Mouse (Mus musculus) neural tube, embryonic 10.5 days (tissue): Measurements from ENCODE around the gene Plin4.
"Not testable (repeated sequence)": the region's sequence is repeated elsewhere in the genome, so short reads cannot be mapped to it uniquely, and the experiment has no call there.

Source experiments
- DNase-seq: peaks from one replicate; pipeline ENCODE4 v3.0.0-alpha.2; 2017; ENCODE audit warnings: low spot score; ENCODE audit errors: extremely low spot score

Plin4 gene

DNA sequence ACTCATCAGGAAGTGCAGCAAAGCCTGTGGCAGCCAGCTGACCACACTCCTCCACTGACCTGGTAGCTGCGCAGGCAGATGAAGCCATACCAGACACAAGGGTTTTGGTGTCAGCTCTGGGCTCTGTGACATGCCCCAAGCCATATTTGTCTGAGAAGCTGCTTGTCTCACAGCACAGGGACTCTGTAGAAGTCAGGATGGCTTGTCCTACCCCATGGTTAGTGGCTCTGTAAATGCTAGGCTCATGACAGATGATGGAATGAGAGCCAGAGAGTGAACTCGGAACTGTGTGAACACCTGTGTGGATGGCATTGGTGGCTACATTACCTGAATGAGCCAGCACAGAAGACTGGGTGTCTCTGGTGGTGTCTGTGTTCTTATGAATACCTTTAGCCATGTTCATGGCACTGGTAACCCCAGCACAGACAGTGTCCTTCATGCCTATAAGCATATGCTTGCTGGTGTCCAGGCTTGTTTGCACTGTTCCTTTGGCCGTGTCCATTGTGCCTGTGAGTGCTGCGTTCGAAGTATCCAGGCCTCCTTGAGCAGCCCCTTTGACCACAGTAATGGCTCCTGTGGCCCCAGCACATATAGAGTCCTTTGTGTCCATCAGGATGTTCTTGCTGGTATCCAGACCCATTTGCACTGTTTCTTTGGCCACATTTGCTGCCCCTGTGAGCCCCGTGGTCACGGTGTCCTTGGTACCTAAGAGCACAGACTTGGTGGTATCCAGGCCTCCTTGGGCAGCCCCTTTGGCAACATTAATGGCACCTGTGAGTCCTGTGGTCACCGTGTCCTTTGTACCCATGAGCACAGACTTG is 5.9 kb downstream of the Plin4 start:
- no peak for DNase-seq

DNA sequence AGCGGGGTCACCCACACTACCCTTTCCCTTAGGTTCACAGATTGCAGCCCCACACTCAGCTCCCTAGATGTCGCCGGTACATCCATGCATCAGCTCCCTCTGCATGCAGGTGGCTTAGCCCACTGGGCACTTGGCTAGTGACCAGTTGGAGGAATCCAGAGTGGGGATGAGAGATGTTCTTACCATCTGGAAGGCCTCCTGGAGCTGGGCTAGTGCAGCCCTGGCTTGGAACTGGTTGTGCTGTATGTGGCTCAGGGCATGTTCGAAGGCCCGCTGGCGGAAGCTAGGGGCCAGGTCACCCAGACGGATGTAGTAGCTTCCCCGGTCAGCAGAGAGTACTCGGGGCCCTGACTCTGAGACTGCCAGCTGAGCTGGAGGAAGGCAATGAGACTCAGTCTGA is 6.7 kb downstream of the Plin4 start:
- DNase-seq: no peak

DNA sequence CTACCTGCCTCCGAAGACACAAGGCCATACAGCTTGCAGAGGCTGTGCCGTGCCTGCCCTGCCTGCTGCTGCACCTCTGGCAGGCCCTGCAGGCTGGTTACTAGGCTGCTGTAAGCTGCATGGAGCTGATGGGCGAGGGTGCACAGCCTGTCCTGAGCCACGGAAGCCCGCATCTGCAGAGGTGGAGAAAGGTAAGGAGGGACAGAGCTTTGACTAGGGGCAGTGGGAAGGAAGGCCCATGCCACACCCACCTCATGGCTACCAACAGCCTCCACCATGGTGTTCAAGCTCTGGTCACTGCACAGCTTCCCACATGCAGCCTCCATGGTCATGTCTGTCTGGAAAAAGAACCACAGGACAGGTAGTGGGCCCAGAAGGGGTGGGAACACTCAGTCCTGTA is 7.4 kb downstream of the Plin4 start:
- no peak for DNase-seq

DNA sequence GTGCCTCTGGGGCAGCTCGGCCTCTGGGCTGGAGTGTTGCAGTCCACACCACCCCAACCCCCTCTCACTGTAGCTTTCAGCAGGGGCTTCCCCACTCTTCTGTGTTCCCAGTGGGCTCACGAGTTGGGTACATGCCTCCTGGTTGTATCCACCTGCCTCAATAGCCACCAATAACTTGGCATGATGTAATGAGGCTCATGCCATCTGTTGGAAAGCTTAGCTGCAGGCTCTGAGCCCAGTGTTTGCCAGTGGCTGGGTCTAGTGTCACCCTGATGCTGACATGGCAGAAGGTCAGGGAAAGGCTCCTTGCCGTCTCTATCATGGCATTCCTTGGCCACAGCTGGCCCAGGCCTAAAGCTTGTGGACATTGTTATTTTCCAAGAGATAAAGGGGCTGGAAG is 8.8 kb downstream of the Plin4 start:
- no peak for DNase-seq

DNA sequence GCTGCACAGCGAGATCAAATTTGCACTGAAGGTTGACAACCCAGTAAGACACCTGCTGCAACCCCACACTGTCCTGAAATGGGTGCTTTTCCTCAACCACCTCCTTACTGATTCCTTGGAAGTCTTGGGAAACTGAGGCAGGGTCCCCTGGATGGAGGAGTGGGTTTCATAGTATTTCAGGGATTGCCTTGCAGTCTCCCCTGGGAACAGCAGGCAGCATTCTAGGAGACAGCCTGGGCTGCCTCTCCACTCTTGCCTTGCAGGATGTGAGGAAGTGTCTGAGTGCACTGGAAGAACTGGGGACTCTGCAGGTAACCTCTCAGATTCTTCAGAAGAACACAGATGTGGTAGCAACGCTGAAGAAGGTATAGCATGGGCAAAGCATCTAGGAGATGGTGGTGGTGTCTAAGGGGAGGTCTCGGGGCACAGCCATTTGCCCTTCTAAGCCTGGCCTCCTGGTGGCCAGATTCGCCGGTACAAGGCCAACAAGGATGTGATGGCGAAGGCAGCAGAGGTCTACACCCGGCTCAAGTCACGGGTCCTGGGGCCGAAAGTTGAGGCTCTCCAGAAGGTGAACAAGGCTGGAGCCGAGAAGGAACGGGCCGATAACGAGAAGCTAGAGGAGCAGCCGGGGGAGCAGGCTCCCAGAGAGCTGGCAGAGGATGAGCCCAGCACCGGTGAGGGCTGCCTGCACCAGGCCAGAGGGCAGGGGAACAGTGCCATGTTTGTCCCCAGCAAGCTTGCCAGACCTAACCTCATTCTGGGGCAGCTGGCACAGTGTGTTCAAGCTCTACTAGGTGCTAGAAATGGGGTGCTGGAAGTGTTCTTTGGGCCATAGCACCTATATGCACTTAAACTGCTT is 10.7 kb downstream of the Plin4 start:
- no peak for DNase-seq

DNA sequence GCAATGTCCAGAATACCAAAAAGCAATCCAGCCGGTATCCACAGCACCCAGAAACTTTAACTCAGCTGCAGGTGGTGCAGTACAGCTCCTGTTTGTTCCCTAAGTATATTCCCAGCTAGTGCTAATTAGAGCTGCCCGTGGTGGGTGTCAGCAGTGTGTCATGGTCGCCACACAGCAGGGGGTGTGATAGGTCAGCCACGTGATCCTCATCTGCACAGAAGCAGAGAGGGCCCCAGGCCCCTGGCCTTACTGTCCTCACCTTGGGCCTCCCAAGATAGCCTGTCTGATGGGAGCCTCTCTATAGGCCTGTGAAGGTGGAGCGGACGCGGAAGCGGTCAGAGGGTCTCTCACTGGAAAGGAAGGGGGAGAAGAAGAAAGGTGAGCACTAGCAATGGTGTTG is 11.4 kb downstream of the Plin4 start:
- no peak for DNase-seq

DNA sequence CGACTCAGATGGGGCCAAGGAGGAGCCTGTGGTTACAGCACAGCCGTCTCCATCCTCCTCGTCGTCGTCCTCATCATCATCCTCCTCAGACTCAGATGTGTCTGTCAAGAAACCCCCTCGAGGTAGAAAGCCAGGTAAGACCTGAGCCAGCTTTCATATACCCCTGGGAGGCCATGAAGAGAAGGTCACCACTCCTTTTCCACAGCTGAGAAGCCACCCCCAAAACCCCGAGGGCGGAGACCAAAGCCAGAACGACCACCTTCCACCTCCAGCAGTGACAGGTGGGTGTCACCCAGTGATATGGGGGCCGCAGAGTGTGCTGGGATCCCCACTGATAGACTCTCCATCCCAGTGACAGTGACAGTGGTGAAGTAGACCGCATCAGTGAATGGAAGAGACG is 12.7 kb downstream of the Plin4 start:
- no peak for DNase-seq

DNA sequence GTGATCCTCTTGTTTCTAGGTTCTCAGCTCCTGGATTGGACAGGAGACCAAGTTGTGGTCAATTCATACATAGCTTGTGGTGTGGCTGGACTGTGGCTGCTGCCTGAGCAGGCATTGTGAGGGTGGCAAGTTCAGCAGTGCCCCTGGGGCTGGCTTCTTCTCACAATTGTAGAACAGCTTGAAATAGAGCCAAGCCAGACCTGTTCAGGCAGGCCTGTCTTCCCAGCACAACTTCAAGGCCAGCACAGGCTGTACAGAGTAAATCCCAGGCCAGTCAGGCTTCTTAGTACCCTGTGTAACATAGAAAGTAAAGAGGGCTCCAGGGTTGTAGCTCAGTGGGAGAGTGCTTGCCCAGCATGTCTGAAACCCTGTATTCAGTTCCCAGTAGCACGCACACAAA is 16.8 kb downstream of the Plin4 start:
- no peak for DNase-seq

DNA sequence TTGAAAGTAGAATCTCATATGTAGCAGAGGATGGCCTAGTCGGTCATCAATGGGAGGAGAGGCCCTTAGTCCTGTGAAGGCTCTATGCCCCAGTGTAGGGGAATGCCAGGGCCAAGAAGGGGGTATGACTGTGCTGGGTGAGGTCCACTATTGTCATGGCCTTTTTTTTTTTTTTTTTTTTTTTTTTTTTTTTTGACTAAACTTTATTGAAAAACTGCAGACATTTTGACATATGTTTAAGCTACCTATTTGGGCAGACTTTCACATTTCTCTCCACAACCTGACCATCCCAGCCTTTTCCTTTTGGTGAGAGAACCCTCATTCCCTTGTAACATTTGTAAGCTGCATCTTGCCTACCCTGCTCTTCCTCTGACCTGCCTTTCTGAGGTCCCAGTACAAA is 17.3 kb downstream of the Plin4 start:
- no peak for DNase-seq

DNA sequence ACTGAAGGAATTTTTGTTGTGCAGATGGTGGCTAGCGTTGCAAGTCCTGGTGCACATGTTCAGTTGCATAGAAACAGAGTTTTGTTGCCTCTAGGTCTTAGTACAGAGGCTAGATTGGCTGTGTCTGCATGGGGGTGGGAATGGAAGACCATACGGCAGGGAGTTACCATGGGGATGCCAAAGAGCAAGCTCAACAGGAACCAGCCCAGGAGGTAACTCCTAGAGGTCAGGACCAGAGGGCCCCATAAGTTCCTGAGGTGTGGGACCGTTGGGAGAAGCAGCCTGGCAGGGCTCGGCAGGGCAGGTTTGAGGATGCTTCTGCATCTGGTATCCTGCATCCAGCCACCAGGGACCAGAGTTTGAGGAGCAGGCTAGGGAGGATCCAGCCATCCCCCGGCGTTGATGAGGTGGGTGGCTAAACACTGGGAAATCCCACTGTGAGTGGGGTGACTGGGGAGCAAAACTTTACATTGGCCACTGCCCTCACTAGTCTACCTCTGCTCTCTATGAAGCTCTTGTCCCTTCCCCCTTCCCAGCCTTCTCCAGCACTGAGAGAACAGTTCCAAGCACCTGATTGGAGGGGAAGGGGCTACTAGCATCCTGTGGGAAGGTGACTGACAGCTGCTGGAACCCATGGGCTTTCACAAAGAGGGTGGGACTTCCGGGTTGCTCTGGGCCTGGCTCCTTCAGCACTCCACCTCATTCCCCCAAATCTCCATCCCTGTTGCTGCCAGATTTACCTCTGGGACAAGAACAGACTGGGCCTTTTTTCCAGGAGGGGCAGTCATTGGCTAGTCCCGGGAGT is 28.6 kb downstream of the Plin4 start:
- DNase-seq: peak; percentile 73

DNA sequence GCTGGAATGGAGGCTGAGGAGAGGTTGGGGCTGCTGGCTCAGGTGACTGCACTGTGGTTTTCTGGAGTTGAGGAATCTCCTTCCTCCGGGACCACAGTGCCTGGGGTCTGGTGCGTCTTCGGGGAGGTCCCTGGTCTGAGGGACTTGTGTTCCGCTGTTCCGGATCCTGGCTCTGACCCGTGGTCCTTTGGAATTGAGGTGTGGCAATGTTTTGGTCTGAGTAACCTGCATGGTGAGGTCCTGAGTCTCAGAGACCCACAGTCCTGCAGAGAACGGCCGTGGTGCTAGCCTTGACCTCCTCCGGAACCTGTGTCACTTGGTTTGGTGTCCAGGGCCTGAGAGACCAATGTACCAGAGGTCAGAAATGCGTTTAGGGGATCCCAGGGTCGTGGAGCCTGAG is 29.7 kb downstream of the Plin4 start:
- DNase-seq: no peak

DNA sequence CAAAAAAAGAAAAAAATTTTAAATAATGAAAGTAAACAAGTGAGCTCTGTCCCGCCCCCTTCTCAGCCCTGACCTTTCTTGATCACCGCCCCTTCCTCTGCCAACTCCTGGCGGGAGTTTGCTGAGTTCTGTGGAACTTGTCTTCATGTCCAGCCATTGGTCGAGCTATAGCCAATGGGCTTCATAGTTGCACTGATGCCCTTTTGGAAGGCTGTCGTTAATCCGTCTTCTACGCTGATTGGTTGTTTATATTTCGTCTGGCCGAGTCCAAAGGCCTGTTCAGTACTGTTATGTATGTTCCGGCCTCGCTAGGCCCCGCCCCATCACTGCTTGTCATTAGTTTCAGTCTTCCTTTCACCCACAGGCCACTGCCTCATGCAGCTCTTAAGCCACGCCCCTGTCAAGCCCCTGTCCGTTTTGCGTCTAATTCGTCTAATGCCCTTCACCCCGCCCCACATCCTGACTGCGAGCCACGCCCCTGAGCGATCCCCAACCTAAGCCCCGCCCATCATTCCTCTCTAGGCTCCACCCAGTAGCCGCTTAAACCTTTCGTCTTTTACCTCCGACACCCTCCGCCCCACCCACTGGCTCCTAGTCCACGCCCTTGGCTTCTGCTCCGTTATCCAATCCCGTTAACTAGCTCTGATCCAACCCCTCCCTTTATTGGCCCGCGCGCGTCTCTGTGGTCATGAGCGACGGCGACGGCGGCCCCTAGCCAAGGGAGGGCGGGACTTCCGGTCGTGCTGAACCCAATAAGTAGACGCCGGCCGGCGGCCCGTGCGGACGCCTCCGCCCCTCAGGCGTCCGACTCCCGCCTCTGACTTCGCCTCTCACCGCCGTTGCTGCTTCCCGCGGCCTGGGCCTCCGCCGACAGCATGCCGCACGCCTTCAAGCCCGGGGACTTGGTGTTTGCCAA is 30.5 kb downstream of the Plin4 start, which contains the start of gene Hdgfl2:
Hdgfl2 (plus strand) TSS at position 755 of the 916 bp plus-strand sequence.
- DNase-seq: peak; percentile 99

DNA sequence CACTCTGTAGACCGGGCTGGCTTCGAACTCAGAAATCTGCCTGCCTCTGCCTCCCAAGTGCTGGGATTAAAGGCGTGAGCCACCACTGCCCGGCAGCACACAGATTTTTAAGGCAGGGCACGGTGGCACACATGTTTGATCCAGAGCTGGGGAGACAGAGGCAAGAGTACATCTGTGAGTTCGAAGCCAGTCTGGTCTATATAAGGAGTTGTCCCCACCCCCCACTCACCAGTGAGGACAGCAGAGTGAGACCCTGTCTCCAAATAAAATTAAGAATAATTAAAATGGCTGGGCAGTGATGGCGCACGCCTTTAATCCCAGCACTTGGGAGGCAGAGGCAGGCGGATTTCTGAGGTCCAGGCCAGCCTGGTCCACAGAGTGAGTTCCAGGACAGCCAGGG is 31.2 kb downstream of the Plin4 start:
- DNase-seq: not testable (repeated sequence)

DNA sequence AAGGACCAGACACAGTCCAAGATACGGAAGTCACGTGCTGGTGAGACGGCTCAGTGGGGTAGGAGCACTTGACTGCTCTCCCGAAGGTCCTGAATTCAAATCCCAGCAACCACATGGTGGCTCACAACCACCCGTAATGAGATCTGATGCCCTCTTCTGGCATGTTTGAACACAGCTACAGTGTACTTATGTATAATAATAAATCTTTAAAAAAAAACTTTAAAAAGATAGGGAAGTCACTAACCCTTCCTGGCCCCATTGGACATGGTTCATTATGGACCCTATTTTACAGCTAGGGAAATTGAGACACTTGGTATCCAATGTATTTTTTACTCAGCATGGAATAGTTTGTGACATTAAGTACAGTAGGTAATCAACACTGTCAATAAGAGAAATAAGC is 32.1 kb downstream of the Plin4 start:
- DNase-seq: no peak

DNA sequence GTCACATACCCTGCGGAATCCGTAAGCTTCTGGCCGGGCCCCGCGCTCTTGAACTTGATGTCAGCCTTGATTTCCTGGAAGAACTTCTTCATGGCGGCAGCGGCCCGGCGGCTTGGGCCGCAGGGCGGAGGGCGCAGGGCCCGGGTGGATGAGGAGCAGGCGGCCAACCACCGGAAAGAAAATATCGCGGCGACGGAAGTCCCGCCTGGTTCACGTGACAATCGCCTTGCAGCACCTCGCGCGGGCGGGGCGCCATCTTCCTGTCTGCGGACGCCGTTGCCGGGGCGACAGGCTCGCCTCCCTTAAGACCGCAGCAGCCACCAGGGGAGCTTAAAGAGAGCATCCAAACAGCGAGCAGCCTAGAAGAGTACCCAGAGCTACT is 34.8 kb downstream of the Plin4 start, which contains the start of gene Ubxn6:
Ubxn6 (minus strand) TSS at position 202 of the 382 bp plus-strand sequence.
- peak; percentile 93 for DNase-seq

DNA sequence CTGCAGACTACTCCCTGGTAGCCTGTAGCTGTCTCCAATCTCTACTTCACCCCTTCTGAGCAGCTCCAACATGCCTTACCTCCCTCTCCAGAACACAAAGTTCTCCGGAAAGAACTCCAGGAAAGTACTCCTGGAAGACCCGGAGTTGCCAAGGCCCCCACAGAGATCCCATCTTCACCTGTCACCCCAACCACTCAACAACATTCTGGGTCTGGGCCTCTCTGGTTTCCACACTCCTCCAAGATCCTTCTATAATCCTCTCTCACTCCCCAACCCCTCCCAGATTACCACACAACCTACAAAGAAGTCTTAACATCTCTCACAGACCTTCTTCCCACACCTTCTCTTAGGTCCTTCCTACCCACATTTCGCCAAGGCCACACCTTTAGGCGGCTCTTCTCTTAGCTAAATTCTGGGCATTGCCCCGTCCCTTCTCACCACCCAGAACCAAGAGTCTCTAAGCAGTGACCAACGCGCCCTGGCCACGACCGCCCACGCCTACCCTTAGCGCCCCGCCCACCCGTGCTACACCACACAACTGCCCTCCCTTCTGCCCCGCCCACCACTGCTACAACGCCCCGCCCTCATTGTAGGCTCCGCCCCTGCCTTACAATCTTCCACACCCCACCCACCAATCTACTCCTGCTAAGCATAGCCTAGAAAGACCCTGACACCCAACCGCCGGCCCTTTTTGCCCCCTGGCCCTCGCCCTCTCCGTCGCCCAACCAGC is 35.3 kb downstream of the Plin4 start:
- peak; percentile 87 for DNase-seq

DNA sequence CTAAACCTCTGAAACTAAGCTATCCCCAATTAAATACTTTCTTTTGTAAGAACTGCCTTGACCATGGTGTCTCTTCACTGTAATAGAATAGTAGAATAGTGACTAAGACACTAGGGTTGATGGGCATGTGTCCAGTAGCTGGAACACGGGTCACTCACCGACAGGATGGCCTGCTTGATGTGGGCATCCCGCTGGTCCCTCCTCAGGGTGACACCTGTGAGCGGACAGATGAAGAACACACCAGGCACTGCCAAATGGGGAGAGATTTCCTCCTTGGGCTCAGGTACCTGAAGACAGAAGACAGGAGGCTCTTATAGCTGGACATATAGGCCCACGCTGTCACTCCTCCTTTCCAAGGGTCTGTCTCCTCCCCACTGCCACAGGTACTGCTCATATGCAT is 37.4 kb downstream of the Plin4 start:
- DNase-seq: no peak

DNA sequence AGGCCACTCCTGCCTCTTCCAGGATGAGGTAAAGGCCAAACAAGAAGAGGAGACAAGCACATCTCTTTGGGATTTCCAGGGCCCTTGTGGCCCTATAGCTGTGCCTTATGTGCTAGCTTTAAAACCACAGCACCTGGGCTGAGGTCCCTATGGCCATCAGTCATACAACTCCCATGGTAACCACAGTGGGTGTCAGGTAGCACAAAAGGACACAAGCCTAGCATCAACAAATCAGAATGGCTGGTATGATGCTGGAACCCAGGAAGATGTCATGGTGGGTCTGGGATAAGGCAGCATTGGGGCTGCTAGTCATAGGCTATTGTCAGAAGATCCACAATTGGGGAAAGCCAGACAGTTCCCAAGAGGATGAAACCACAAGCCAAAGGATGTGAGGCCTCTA is 38.5 kb downstream of the Plin4 start:
- DNase-seq: no peak

DNA sequence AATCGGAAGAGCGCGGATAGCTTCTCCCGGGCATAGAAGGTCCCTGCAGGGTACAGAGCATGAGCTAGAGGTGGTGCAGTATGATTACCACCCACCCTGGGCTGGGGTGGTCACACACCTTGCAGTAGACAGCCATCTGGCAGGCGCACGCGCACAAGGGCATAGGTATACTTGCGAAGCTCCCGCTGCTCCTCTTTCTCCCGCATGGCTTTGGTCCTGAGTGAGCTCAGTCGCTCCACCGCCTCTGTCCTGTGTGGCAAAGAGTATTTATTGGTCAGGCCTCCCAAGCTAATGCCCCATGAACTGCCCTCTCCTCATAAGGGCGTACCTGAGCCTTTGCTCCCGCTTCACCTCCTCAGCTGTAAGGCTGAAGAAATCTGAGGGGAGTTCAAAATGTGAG is 40.5 kb downstream of the Plin4 start:
- DNase-seq: no peak

DNA sequence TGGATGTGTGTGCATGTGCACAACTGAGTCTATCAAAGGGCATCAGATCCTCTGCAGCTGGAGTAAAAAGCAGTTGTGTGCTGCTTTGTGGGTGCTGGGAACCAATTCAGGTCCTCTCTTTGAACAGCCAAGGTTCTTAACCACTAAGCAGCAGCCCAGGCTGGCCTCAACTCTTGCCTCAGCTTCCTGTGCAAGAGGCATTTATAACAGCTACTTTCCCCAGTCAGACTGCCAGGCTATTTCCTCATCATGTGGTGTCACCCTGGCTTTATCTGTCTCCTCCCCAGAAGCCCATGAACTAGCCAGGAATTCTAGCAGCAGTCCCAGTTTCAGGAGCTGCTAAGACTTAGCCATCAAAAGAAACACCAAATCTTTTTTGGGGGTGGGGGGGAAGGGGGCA is 43.2 kb downstream of the Plin4 start:
- DNase-seq: no peak
